Mouse (Mus musculus) left cerebral cortex, adult 2 months (tissue): ENCODE results near the gene Gtse1. TPM values are rescaled to one million over a fixed set of nuclear protein-coding genes. Genes with fewer than 3 reads are reported as not detected.
A peak's percentile ranks its signal among the peaks of the same experiment; 100 is the strongest.

Source experiments
- DNase-seq, 2 experiments: peaks; one replicate each; pipeline ENCODE4 v3.0.0; 2021 to 2022; ENCODE audit warnings: low spot score in 2 of 2, mixed read lengths in 1 of 2; ENCODE audit errors: extremely low spot score in 1 of 2
- H3K27ac ChIP-seq: fragments of 200-600 bp; 2 replicates; pipeline ENCODE4 v1.8.1; 2022
- H3K4me3 ChIP-seq: fragments of 200-600 bp; 2 replicates; pipeline ENCODE4 v1.8.1; 2022
- CTCF ChIP-seq: fragments of 200-600 bp; IDR thresholded peaks from 2 replicates; pipeline ENCODE4 v1.8.1; 2022; ENCODE audit warnings: antibody characterized with exemption, mild to moderate bottlenecking, moderate library complexity
- intact Hi-C: fragments of 180-260 bp; cut with DNase I; formaldehyde crosslinking; loops from one replicate; pipeline ENCODE4 v1.15.1; 2025
- total RNA-seq, 2 experiments: library from RNA; stranded (reverse); gene quantifications; 2 replicates each; pipeline ENCODE4 v1.2.3; 2021

The Gtse1 gene
- total RNA-seq, 2 experiments from 2014 or later: 0.25 to 0.33 TPM

DNA sequence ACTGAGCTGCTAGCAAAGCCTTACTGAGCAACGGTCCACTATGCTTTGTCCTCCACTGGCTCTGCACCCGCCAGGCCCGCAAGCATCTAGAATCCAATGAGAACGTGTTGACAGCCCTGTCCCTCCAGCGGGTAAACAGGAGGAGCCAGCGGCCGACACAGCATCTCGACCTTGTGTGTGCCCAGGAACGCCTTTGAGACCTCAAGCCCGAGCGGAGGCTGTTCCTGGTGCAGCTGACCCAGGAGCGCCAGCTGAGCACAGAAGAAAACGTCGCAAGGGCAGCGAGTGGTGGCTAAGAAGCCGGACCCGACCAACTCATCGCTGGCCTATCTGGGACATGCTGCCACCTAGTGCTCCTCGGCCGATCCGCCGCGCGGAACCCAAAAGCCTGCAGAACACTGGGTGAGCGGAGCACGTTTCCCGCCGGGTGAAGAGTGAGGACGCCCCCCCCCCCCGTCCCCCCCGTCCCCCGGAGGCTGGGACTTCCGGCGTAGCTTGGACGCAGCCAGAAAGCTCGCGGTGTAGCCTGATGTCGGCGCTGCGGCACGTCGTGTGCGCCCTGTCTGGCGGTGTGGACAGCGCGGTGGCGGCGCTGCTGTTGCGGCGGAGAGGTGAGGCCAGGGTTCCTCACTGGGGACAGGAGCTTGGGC is 19.4 kb downstream of the Gtse1 start, which contains the start of gene Trmu:
Gene Trmu (plus strand): TSS at position 465 of the 650 bp plus-strand sequence.
- peak within 1 kb of the TSS; percentile 68 for H3K4me3 ChIP-seq
- intact Hi-C loops: loop anchor here (1.0 to 10.0 kb wide), 3 partner anchors 20 to 624 kb away; partner anchors contain the start of genes Cdpf1 and Gtse1
- peak; percentile 60 for TF ChIP-seq CTCF
- peak; percentile 91 for DNase-seq
- peak within 1 kb of the TSS; percentile 94 for H3K27ac ChIP-seq

DNA sequence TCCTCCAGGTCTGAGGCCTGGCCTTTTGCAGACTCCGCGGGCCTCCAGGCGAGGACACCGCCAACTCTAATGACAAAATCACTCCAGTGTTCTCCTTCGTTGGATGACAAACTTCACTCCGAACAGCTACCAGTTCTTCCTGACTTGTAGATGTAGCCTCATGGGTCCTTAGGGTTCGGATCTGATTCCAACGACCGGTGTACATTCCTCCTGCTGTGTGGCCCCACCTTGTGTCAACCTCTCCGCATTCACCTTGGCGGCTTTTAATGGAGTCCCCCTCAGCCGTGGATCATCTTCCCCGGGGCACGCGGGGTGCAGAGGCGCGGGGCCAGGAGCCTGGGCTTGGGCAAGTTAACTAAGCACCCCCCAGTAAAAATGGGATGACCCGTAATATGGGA is 20.0 kb downstream of the Gtse1 start:
- DNase-seq: no peak
- no peak for TF ChIP-seq CTCF

DNA sequence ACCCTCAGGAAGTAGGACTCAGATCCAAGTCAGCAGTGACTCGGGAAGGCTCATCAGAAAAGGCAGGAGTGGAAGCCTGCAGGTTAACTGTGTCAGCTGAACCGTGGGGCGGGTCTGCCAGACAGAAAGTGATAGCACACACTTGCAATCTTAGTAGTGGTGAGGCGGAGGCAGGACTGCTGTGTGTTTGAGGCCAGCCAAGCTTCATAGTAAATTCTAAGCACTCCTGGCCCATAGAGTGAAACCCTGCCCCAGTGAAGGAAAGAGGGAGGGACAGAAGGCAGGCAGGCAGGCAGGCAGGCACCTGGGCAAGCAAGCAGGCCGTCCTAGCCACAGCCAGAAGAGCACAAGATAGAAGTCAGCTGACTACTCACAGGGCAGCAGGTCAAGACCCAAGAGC is 26.1 kb downstream of the Gtse1 start:
- TF ChIP-seq CTCF: no peak
- no peak overlapping the region for H3K4me3 ChIP-seq
- no peak for DNase-seq
- intact Hi-C loops: no loop called here
- H3K27ac ChIP-seq: no peak overlapping the region

More for the DNA sequence above, 20.0 kb downstream of the Gtse1 start:
- intact Hi-C loops: loop anchor here (1.0 to 10.0 kb wide), 3 partner anchors 20 to 625 kb away; partner anchors contain the start of genes Cdpf1 and Gtse1
- H3K4me3 ChIP-seq: peak overlapping the region; percentile 68
- peak overlapping the region; percentile 91 for H3K27ac ChIP-seq

DNA sequence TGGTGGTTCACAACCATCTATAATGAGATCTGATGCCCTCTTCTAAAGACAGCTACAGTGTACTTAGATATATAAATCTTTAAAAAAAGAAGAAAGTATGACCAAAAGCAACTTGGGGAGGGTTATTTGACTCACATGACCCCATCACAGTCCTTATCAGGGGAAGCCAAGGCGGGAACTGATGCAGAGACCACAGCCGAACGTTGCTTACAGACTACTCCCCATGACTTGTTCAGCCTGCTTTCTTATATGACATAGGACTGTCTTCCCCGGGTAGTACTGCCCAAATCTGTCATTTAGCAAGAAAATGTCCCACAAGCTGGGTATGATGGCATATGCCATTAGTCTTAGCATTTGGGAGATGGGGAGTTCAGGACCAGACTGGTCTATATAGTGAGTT is 29.7 kb downstream of the Gtse1 start:
- intact Hi-C loops: no loop called here
- TF ChIP-seq CTCF: no peak
- Histone ChIP-seq H3K4me3 (no peak overlapping the region), H3K27ac (no peak overlapping the region)
- DNase-seq: no peak

DNA sequence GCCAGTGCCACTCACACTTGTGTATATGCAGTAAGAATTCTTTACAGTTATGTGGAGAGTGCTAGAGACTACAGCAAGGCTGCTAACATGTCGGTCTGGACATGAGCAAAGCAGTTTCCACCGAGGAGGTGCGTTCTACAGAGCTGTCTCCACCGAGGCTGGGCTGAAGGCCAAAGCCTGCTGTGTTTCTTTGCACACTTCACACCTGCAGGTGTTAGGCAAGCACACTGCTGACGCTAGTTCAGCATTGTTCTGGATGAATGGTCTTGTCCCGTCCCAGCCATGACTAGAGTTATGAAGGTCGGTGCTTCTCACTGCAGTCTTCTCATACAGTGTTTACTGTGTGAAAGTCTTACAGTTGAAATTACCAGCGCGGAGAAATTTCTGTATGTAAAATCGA is 32.4 kb downstream of the Gtse1 start:
- Histone ChIP-seq H3K4me3 (no peak overlapping the region), H3K27ac (no peak overlapping the region)
- intact Hi-C loops: no loop called here
- TF ChIP-seq CTCF: no peak
- DNase-seq: no peak

DNA sequence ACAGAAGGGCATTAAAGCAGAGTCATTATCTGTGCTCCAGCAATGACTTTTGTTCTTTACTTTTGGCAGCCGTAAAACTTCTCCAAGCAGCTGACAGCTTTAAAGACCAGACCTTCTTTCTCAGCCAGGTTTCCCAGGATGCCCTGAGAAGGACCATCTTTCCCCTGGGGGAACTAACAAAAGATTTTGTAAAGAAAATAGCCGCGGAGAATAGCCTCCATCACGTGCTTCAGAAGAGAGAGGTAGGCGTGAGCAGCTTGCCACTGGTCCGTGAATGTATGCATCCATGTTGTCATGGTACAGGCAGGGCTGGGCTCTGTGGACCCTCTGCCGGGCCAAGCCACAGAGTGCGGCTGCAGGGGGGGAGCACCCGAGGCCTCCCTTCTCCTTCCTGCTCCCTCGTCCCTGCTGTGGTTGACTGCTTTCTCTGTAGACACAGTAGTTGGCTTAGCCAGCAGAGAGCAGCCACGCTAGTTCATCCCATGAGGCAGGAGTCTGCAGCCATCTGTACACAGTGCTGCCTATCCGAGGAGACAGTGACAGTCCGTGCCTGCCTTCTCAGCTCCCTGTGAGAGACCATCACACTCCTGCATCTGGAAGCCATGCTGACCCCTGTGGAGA is 33.1 kb downstream of the Gtse1 start:
- Histone ChIP-seq H3K4me3 (no peak overlapping the region), H3K27ac (no peak overlapping the region)
- no peak for TF ChIP-seq CTCF
- DNase-seq: no peak
- intact Hi-C loops: no loop called here

DNA sequence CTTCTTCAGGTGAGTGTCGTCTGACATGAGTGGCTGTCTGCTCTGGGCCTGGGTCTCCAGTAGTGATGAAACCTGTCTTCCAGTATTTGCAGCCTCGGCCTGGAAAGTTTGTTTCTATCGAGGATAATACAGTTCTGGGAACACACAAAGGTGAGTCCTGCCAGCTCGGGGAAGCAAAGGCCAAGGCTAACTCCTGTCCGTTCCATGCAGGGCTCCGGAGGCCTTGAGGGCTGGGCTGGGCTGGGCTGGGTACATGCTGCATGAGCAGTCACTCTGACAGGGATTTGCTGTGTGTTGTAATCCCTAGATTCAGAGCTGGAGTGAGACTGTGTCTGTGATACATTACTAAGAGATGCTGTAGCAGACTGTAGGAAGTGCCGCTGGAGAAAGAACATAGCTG is 34.3 kb downstream of the Gtse1 start:
- H3K27ac ChIP-seq: no peak overlapping the region
- H3K4me3 ChIP-seq: no peak overlapping the region
- no peak for TF ChIP-seq CTCF
- no peak for DNase-seq
- intact Hi-C loops: no loop called here

DNA sequence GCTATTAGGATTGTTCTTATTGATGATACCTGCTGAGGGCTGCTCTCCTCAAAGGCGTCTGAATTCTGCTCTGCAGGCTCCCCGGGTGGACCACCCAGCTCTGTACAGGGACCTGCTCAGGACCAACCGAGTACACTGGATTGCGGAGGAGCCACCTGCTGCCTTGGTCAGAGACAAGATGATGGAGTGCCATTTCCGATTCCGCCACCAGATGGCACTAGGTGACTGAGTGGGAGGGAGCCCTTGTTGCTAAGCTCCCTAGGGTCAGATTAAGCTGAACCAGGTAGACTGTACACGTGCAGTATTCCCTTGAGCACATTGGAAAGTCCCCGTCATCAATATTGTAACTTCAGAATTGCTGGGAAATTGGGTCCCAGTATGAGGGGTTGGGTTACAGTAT is 36.7 kb downstream of the Gtse1 start:
- intact Hi-C loops: loop anchor here (1.0 to 5.0 kb wide), 3 partner anchors 143 to 241 kb away; no protein-coding TSS in a partner anchor
- no peak overlapping the region for H3K27ac ChIP-seq
- peak; percentile 87 for TF ChIP-seq CTCF
- no peak overlapping the region for H3K4me3 ChIP-seq
- peak; percentile 76 to 87 for DNase-seq

DNA sequence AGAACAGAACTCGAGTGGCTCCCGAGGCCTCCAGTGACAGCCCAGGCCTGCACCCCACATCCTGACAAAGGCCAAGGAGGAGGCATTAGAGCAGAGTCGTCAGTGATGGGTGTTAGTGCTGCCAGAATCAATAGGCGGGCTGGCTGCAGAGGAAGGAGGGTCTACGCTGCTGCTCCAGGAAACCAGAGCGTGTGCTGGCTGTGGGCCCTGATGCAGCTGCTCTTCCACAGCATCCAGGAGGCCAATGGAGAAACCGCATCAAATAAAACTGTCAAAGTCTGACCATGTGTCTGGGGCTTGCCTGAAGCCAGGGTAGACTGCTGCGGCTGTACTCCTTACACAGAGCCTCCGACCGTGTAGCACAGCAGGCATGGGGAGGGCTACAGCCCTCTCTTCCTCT is 37.6 kb downstream of the Gtse1 start:
- H3K27ac ChIP-seq: no peak overlapping the region
- no peak for TF ChIP-seq CTCF
- intact Hi-C loops: loop anchor here (5.0 kb wide), 2 partner anchors 225 to 240 kb away; no protein-coding TSS in a partner anchor
- no peak overlapping the region for H3K4me3 ChIP-seq
- no peak for DNase-seq

DNA sequence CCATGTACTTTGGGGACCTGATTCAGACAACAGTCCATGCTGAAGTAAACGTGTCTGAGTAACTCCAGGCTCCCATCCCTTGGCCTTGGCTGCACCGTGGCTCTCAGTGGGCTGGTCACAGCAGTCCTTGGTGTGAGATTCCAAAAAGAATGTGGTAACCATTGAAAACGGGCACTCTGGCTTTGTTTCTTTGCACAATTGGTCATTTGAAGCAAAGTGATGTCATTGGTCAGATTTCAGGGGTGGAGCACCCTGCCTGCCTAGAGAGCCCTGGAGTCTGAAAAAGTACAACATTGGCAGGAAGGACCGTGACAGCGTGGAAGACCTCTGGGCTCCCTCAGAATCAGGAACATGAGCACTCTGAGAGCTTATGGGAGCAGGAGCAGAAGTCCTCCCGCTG is 39.9 kb downstream of the Gtse1 start:
- TF ChIP-seq CTCF: no peak
- H3K27ac ChIP-seq: no peak overlapping the region
- DNase-seq: no peak
- intact Hi-C loops: loop anchor here (5.0 kb wide), 2 partner anchors 223 to 238 kb away; no protein-coding TSS in a partner anchor
- H3K4me3 ChIP-seq: no peak overlapping the region

DNA sequence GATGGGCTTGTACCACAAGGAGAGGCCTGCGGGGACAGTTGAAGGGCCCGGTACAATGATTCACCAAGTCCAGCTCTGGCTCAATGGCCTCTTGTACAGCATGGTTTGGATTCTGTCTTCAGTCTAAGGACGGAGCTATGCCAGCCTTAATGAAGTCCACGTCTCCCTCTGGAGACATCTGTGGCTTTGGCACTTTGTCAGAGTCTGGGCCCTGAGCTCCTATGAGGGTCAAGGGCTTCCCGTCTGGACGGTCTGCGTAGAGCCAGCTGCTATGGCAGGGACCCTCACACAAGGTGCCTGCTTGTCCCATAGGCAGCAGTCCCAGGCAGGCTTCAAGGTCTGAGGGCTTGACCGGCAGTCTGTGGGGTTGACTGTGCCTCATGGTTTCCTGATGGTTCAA is 40.8 kb downstream of the Gtse1 start:
- intact Hi-C loops: no loop called here
- H3K4me3 ChIP-seq: no peak overlapping the region
- no peak for TF ChIP-seq CTCF
- no peak for DNase-seq
- no peak overlapping the region for H3K27ac ChIP-seq

DNA sequence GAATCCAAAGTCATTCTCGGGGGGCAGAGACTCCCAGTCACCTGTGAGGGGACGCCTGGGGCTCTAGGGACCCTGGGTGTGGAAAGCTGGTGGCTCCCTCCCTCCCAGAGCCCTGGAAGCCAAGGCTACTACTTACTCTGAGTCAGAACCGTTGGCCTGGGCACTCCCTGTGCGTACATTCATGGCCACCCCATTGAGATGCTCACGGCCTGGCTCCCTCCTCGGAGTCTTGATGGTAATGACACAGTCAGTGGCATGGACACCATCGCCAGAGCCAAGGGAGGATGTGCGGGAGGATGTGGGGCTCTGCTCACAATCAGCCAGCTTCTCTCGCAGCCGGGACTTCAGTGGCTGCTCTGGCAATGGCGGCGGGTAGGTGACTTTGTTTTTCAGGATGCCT is 41.3 kb downstream of the Gtse1 start:
- Histone ChIP-seq H3K27ac (no peak overlapping the region), H3K4me3 (no peak overlapping the region)
- DNase-seq: no peak
- intact Hi-C loops: no loop called here
- no peak for TF ChIP-seq CTCF
